Mouse (Mus musculus) layer of hippocampus, adult 11-12 months (tissue): ENCODE results near the gene Stpg3.
A peak's percentile ranks its signal among the peaks of the same experiment; 100 is the strongest.
"Not testable (repeated sequence)": the region's sequence is repeated elsewhere in the genome, so short reads cannot be mapped to it uniquely, and the experiment has no call there.

Experiments used
- DNase-seq: peaks from one replicate; pipeline ENCODE4 v3.0.0; 2022; ENCODE audit warnings: low spot score

Gene Stpg3

GRCm38 (mm10) chr2:25214444-25214843 lies at the start of gene Stpg3:
Stpg3 (minus strand) TSS chr2:25214637.
- no peak for DNase-seq

- no peak for DNase-seq
Observed at GRCm38 (mm10) chr2:25263623-25264285, 49.3 kb upstream of the Stpg3 start.

- no peak for DNase-seq
Observed at GRCm38 (mm10) chr2:25262795-25263622, 48.6 kb upstream of the Stpg3 start.

- peak; percentile 96 for DNase-seq
Observed at GRCm38 (mm10) chr2:25262291-25262767, 47.9 kb upstream of the Stpg3 start, which contains the start of gene Tprn. Tprn (plus strand) TSS chr2:25262618.

GRCm38 (mm10) chr2:25261870-25262269 lies 47.4 kb upstream of the Stpg3 start:
- DNase-seq, result no peak

- DNase-seq, result no peak
Observed at GRCm38 (mm10) chr2:25258887-25259286, 44.5 kb upstream of the Stpg3 start.

GRCm38 (mm10) chr2:25257250-25257649 lies 42.8 kb upstream of the Stpg3 start:
- not testable (repeated sequence) for DNase-seq

- DNase-seq, result not testable (repeated sequence)
Observed at GRCm38 (mm10) chr2:25256443-25257109, 42.1 kb upstream of the Stpg3 start.

GRCm38 (mm10) chr2:25255284-25255779 lies 40.9 kb upstream of the Stpg3 start, which contains the start of gene Tmem203:
Tmem203 (plus strand) TSS chr2:25255439.
- DNase-seq, result peak; percentile 85

- no peak for DNase-seq
Observed at GRCm38 (mm10) chr2:25252331-25252730, 37.9 kb upstream of the Stpg3 start.

- DNase-seq, result no peak
Observed at GRCm38 (mm10) chr2:25246183-25247072, 32.0 kb upstream of the Stpg3 start, which contains the start of gene AL732309.1. AL732309.1 (minus strand) TSS chr2:25246863.

GRCm38 (mm10) chr2:25244144-25244543 lies 29.7 kb upstream of the Stpg3 start:
- DNase-seq, result no peak

GRCm38 (mm10) chr2:25243342-25243741 lies 28.9 kb upstream of the Stpg3 start:
- DNase-seq, result no peak

GRCm38 (mm10) chr2:25242101-25242506 lies 27.7 kb upstream of the Stpg3 start, which contains the start of the genes Rnf208 and Cysrt1:
Rnf208 (plus strand) TSS chr2:25242255.
Cysrt1 (minus strand) TSS chr2:25242452.
- DNase-seq, result no peak

GRCm38 (mm10) chr2:25241438-25241775 lies 27.0 kb upstream of the Stpg3 start:
- no peak for DNase-seq

- DNase-seq, result peak; percentile 65
Observed at GRCm38 (mm10) chr2:25240723-25241437, 26.4 kb upstream of the Stpg3 start.

- no peak for DNase-seq
Observed at GRCm38 (mm10) chr2:25240310-25240709, 25.9 kb upstream of the Stpg3 start.

GRCm38 (mm10) chr2:25239766-25240165 lies 25.3 kb upstream of the Stpg3 start:
- DNase-seq, result no peak

- no peak for DNase-seq
Observed at GRCm38 (mm10) chr2:25238106-25238505, 23.7 kb upstream of the Stpg3 start.

GRCm38 (mm10) chr2:25237522-25237921 lies 23.1 kb upstream of the Stpg3 start:
- no peak for DNase-seq
